Mouse (Mus musculus) neural tube, embryonic 14.5 days (tissue): ENCODE data around the gene Nsrp1. TPM values are rescaled to one million over a fixed set of nuclear protein-coding genes. Genes with fewer than 3 reads are reported as not detected.
A peak's percentile ranks its signal among the peaks of the same experiment; 100 is the strongest.
"Not testable (repeated sequence)": the region's sequence is repeated elsewhere in the genome, so short reads cannot be mapped to it uniquely, and the experiment has no call there.

Source experiments
- ATAC-seq: fragments of 200-750 bp; cut with Nextera tagmentation; 2 replicates; pipeline ENCODE4 v1.8.0; 2017; ENCODE audit warnings: low read depth, mild to moderate bottlenecking, moderate TSS enrichment, moderate library complexity
- H3K27ac ChIP-seq: fragments of 300-500 bp; sonication (generic); 2 replicates; pipeline ENCODE4 v1.5.1; 2014; ENCODE audit warnings: low read depth, mild to moderate bottlenecking, control low read depth, low read length, moderate library complexity, mixed read lengths
- H3K27me3 ChIP-seq: fragments of 300-500 bp; sonication (generic); 2 replicates; pipeline ENCODE4 v1.6.1; 2014; ENCODE audit warnings: low read length; ENCODE audit not compliant: control insufficient read depth, insufficient read depth
- H3K36me3 ChIP-seq: fragments of 300-500 bp; sonication (generic); 2 replicates; pipeline ENCODE4 v1.6.1; 2014; ENCODE audit warnings: low read length, mixed read lengths; ENCODE audit not compliant: control insufficient read depth, insufficient read depth
- H3K4me1 ChIP-seq: fragments of 300-500 bp; sonication (generic); 2 replicates; pipeline ENCODE4 v1.6.1; 2014; ENCODE audit warnings: low read length; ENCODE audit not compliant: control insufficient read depth, insufficient read depth
- H3K4me2 ChIP-seq: fragments of 300-500 bp; sonication (generic); 2 replicates; pipeline ENCODE4 v1.6.1; 2014; ENCODE audit warnings: mild to moderate bottlenecking, low read depth, low read length, control low read depth
- H3K4me3 ChIP-seq: fragments of 300-500 bp; sonication (generic); 2 replicates; pipeline ENCODE4 v1.5.1; 2014; ENCODE audit warnings: low read depth, low read length, control low read depth, mixed read lengths
- H3K9ac ChIP-seq: fragments of 300-500 bp; sonication (generic); replicated peaks from 2 replicates; pipeline ENCODE4 v1.6.1; 2014; ENCODE audit warnings: low read depth, mild to moderate bottlenecking, control low read depth, low read length, mixed read lengths
- H3K9me3 ChIP-seq: fragments of 300-500 bp; sonication (generic); 2 replicates; pipeline ENCODE4 v1.6.1; 2016; ENCODE audit warnings: low read length; ENCODE audit not compliant: control insufficient read depth
- WGBS: fragments of 180-500 bp; shearing (Covaris S2); extraction: QIAGEN DNeasy Blood & Tissue Kit; methylation state at CpG from one replicate; pipeline ENCODE4 v1.1.7; 2014; 5-methylcytosine and 5-hydroxymethylcytosine counted together
- polyA plus RNA-seq: library from polyadenylated mRNA; unstranded; fragments of >200 nt; fragmentation: Nextera tagmentation; extraction: Ambion mirVana; gene quantifications from 2 replicates; pipeline ENCODE4 v1.2.1, GENCODE M21; 2014

Nsrp1 gene
- polyA plus RNA-seq: 50.3 and 50.6 TPM in 2 replicates

DNA sequence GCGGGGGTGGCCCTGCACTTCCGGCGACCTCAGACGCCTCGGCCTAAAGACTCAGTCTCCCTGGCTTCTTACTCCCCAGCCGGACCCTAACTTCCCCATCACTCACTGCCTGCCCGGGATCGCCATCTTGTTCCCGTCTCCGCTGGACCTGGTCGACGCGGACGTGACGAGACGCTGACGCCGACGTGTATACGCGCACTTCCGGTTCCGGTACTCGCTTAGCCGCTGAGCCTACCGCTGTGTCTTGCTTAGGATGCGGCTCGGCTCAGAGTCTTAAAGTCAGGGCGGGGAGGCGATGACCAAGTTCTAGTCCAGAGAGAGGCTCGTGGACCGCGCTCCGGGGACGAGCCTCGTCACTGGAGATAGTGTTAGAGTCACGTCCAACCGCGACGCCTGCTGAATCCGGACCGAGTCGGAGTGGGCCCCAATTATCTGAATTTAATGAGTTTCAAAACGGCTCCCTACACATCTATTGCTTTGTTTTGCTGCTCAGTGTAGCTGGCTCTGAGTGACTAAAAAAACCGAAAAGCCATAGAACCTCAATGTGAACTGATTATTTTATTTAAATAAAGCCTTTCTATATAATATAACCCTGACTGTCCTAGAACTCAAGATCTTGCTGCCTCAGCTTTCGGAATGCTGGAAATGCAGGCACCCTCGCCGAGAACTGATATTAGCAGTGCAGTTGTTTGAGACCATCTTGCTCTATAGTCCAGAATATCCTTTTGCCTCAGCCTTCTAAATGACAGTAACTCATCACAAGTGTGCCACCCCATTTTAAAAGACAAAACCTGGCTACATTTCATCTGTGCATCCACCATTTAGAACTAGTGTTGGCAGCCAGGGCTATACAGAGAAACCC, at the start of gene Nsrp1:
Gene Nsrp1 (minus strand): TSS at position 163 of the 862 bp plus-strand sequence.
- peak within 1 kb of the TSS; percentile 92 for H3K4me3 ChIP-seq
- H3K27me3 ChIP-seq: no peaks in the 10 kb centered on the region
- WGBS: 4% methylated on average over 48 of the region's 48 CpGs
- peak within 1 kb of the TSS; percentile 89 for H3K4me2 ChIP-seq
- peak; percentile 99 for ATAC-seq
- peaks cover 8% of the 10 kb centered on the region for H3K36me3 ChIP-seq
- H3K9me3 ChIP-seq: no peaks in the 10 kb centered on the region
- peak within 1 kb of the TSS; percentile 70 for H3K9ac ChIP-seq
- peak within 1 kb of the TSS; percentile 95 for H3K27ac ChIP-seq
- H3K4me1 ChIP-seq: 0 out of 2 replicates have a peak, but pooled peaks cover 3% of the 10 kb centered on the region

DNA sequence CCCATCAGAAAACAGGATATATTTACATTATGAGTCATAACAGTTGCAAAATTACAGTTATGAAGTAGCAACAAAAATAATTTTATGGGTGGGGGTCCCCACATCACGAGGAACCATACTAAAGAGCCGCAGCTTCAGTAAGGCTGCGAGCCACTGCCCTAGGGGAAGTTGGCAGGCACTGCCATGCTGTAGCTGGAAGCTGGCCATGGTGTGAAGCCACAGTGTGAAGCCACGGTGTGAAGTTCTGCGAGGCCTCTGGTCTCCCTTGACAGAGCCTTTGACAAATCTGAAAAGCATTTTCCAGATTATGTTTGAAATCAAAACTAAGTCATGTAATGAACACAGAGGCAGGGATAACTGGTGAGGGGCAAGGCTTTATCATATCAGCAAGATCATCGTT, 32.9 kb upstream of the Nsrp1 start:
- Histone ChIP-seq H3K36me3 (no peaks in the 10 kb centered on the region), H3K9me3 (no peaks in the 10 kb centered on the region), H3K4me3 (no peak overlapping the region), H3K9ac (no peak overlapping the region), H3K27me3 (no peaks in the 10 kb centered on the region), H3K4me1 (no peaks in the 10 kb centered on the region), H3K4me2 (no peak overlapping the region), H3K27ac (no peak overlapping the region)
- no peak for ATAC-seq
- WGBS: 82% methylated on average over 6 of the region's 6 CpGs

DNA sequence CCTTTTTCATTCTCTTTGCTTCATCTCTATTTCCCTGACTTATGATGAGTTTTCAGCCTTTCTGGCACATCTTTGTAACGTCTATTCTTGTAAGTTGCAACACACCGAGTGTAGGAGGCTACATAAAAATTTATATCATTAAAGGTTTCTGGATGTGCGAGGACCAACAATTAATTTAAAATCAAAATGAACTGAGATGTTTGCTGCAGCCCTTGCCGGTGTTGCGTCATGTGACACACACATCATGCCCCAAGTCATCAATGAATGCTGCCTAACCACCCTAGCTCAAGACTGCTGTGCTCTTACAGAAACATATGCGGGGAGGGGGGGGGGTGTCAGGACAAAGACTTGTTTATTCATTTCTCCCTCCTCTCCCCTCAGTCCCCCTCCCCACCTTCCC, 30.2 kb upstream of the Nsrp1 start:
- H3K9me3 ChIP-seq: no peaks in the 10 kb centered on the region
- no peak overlapping the region for H3K9ac ChIP-seq
- ATAC-seq: no peak
- no peaks in the 10 kb centered on the region for H3K27me3 ChIP-seq
- H3K4me3 ChIP-seq: no peak overlapping the region
- H3K4me2 ChIP-seq: no peak overlapping the region
- 91% methylated on average over 6 of the region's 6 CpGs for WGBS
- no peaks in the 10 kb centered on the region for H3K4me1 ChIP-seq
- no peaks in the 10 kb centered on the region for H3K36me3 ChIP-seq
- H3K27ac ChIP-seq: no peak overlapping the region

DNA sequence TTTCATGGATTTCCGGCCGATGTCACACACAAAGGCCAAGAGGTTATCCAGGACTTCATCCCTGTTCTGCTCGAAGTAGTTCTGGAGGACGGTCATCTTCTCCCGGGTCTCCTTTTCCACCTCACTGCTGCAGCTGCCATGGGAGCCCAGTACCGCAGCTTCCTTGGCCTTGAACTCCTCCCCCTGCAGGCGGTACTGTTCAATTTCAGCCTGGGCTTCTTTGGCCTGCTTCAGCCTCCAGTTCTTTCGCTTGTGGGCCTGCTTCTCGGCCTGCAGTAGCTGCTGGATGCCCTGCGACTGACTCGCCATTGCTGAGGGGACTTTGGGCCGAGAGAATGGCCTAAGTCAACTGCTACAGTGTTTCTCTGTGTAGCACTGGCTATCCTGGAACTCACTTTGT, 29.6 kb upstream of the Nsrp1 start:
- not testable (repeated sequence) for H3K4me1 ChIP-seq, H3K4me2 ChIP-seq, H3K27me3 ChIP-seq, H3K9me3 ChIP-seq, H3K4me3 ChIP-seq, H3K36me3 ChIP-seq, H3K9ac ChIP-seq, ATAC-seq, H3K27ac ChIP-seq
- 77% methylated on average over 12 of the region's 12 CpGs for WGBS

DNA sequence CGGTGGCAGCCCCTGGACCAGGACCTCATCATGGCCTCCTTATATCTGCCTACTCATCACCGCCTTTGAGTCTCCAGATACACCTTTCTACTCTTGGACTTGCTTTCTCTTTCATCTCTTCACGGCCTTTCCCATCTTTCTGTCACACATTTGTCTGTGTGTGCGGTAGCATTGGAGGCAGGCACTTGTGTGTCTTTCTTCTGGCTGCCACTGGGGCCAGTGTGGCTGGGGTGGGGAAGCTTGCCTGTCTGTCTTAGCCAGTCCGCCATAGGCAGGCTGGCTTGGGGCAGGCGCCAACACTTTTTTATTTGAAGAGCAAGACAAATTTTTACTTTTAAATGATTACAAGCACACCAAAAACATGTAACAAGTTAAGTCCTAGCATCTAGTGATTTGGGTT, 28.7 kb upstream of the Nsrp1 start:
- Histone ChIP-seq H3K9me3 (no peaks in the 10 kb centered on the region), H3K4me1 (no peaks in the 10 kb centered on the region), H3K27me3 (no peaks in the 10 kb centered on the region), H3K4me3 (no peak overlapping the region), H3K4me2 (no peak overlapping the region), H3K9ac (no peak overlapping the region), H3K27ac (no peak overlapping the region), H3K36me3 (no peaks in the 10 kb centered on the region)
- 96% methylated on average over 6 of the region's 6 CpGs for WGBS
- no peak for ATAC-seq

DNA sequence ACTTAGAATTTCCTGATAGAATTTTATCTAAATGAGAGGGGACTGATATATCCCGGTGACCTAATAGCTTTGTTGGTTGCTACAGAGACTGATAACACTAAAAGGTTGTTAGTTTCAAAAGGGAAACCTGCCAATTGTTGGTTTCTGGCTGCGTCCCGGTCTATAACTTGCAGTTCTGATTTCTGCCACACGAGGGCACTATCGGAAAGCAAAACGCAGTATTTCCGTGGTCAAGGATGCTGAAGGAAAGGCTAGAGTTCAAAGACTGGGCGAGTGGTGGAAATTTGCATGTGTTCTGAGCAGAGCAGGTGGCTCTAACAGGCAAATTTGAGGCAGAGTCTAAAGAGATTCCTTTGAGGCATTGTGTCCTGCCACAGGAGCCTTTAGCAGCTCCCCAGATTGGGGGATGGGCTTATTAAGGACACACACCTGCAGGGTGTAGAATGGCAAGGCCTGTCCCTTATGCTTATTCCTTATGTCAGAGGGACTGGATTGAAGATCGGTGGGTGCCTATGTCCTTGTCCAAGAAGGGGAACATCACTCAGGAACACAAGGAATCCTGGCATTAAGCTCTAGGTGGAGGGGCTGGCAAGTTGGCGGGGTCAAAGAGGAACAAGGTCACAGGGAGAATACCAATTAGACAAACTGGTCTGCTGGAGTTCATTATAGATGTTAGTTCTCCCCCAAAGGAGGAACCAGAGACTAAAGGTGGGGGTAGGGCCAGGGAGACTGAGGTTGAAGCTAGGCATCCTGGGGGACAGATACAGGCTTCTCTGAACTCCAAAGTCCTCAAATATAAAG, 22.1 kb upstream of the Nsrp1 start:
- H3K9me3 ChIP-seq: no peaks in the 10 kb centered on the region
- 16% methylated on average over 10 of the region's 10 CpGs for WGBS
- H3K27me3 ChIP-seq: no peaks in the 10 kb centered on the region
- H3K4me3 ChIP-seq: no peak overlapping the region
- H3K36me3 ChIP-seq: no peaks in the 10 kb centered on the region
- H3K27ac ChIP-seq: no peak overlapping the region
- ATAC-seq: no peak
- H3K4me1 ChIP-seq: no peaks in the 10 kb centered on the region
- H3K4me2 ChIP-seq: no peak overlapping the region
- H3K9ac ChIP-seq: no peak overlapping the region

DNA sequence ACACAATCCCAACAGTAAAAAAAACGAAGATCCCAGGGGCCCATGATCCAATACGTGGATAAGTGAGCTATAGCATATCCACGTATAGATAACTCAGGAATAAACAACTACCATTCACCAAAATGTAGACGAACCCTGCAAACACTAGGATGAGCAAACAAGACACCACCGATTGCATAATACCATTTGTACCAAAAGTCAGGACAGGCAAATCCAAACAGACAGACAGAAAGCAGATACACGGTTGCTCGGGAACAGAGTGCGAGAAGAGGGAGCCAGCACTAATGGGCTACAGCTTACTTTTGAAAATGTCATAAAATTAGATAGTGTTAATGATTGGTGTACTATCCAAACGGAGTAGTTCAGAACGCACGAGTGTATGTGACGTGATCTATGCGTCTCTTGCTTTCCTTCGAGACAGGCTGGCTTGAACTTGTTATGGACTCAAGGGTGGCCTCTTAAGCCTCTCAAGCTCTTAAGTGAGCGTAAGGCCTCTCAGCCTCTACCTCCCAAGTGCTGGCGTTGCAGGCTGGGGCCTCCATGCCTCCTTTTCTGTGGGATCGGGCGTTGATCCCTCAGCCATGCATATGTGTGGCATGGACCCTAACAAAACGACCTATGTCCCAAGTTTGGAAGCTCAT, 20.2 kb upstream of the Nsrp1 start:
- WGBS: 86% methylated on average over 19 of the region's 19 CpGs
- no peak overlapping the region for H3K4me3 ChIP-seq
- no peak overlapping the region for H3K27ac ChIP-seq
- H3K27me3 ChIP-seq: no peaks in the 10 kb centered on the region
- H3K9ac ChIP-seq: no peak overlapping the region
- no peaks in the 10 kb centered on the region for H3K36me3 ChIP-seq
- no peaks in the 10 kb centered on the region for H3K9me3 ChIP-seq
- no peaks in the 10 kb centered on the region for H3K4me1 ChIP-seq
- no peak overlapping the region for H3K4me2 ChIP-seq
- ATAC-seq: no peak

DNA sequence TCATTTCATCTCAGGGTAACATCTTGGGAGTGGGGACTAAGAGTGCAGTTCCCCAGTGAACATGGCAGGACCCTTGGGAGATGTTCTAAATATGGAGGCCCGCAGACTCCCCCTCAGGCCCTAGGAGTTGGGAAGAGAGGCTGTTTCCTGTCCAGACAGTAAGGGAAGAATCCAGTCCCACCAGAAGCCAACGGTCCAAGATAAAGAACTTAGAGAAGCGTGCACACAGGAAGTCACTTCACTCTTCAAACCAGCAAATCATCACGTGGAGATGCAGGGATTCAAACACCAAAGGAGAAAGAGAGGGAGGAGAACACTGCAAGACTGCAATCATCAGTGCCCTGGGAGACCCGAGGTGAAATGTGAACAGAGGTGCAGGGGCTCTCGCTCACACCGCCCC, 18.8 kb upstream of the Nsrp1 start:
- Histone ChIP-seq H3K9ac (no peak overlapping the region), H3K27ac (no peak overlapping the region), H3K4me1 (no peaks in the 10 kb centered on the region), H3K9me3 (no peaks in the 10 kb centered on the region), H3K4me3 (no peak overlapping the region), H3K4me2 (no peak overlapping the region), H3K27me3 (no peaks in the 10 kb centered on the region), H3K36me3 (no peaks in the 10 kb centered on the region)
- ATAC-seq: no peak
- WGBS: 82% methylated on average over 7 of the region's 7 CpGs

DNA sequence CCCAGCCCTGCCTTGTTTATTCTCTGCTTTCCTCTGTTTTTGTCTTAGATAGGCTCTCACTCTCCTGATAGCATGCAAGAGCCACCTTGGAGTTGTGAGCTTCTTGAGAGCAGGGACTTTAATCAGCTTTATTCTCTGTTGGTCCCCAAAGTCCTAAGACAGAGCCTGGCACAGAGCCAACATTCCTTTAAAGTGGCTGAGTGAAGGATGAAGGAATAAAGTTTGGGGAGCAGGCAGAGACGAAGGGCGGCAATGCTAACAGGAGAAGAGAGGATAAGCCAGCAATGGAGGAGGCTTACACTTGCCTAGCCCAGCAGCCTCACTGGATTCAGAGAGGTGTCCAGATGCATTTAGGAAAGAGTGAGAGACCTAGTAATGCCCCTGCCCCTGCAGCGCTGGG, 18.3 kb upstream of the Nsrp1 start:
- H3K36me3 ChIP-seq: no peaks in the 10 kb centered on the region
- H3K9me3 ChIP-seq: no peaks in the 10 kb centered on the region
- 74% methylated on average over 3 of the region's 3 CpGs for WGBS
- H3K9ac ChIP-seq: no peak overlapping the region
- no peak overlapping the region for H3K27ac ChIP-seq
- no peaks in the 10 kb centered on the region for H3K27me3 ChIP-seq
- ATAC-seq: no peak
- no peaks in the 10 kb centered on the region for H3K4me1 ChIP-seq
- no peak overlapping the region for H3K4me2 ChIP-seq
- H3K4me3 ChIP-seq: no peak overlapping the region
